Mouse (Mus musculus) brain, embryonic 14.5 days (tissue): Measurements from ENCODE around the gene Endov. TPM values are rescaled to one million over a fixed set of nuclear protein-coding genes. Genes with fewer than 3 reads are reported as not detected.

Experiments used
- DNase-seq: peaks from one replicate; pipeline ENCODE4 v3.0.0-alpha.2; 2011; ENCODE audit warnings: low read depth
- CTCF ChIP-seq: fragments of 200-500 bp; IDR thresholded peaks from 2 replicates; pipeline ENCODE4 v1.5.1; 2012; ENCODE audit warnings: inconsistent platforms, mild to moderate bottlenecking, moderate library complexity, borderline replicate concordance; ENCODE audit not compliant: insufficient read depth, insufficient read length; ENCODE audit errors: extremely low read depth
- POLR2A ChIP-seq: fragments of 200-500 bp; IDR thresholded peaks from 2 replicates; pipeline ENCODE4 v1.6.1; 2012; ENCODE audit warnings: mild to moderate bottlenecking, inconsistent platforms, borderline replicate concordance; ENCODE audit not compliant: poor library complexity, insufficient read depth, insufficient read length, severe bottlenecking; ENCODE audit errors: extremely low read depth
- polyA plus RNA-seq: library from polyadenylated mRNA; depleted of rRNA; stranded (reverse); fragments of >200 nt; gene quantifications from 2 replicates; pipeline ENCODE4 v1.2.3, GENCODE M21; 2012; rRNA removed

Endov gene
- polyA plus RNA-seq = 33.8 and 34.1 TPM in 2 replicates

DNA sequence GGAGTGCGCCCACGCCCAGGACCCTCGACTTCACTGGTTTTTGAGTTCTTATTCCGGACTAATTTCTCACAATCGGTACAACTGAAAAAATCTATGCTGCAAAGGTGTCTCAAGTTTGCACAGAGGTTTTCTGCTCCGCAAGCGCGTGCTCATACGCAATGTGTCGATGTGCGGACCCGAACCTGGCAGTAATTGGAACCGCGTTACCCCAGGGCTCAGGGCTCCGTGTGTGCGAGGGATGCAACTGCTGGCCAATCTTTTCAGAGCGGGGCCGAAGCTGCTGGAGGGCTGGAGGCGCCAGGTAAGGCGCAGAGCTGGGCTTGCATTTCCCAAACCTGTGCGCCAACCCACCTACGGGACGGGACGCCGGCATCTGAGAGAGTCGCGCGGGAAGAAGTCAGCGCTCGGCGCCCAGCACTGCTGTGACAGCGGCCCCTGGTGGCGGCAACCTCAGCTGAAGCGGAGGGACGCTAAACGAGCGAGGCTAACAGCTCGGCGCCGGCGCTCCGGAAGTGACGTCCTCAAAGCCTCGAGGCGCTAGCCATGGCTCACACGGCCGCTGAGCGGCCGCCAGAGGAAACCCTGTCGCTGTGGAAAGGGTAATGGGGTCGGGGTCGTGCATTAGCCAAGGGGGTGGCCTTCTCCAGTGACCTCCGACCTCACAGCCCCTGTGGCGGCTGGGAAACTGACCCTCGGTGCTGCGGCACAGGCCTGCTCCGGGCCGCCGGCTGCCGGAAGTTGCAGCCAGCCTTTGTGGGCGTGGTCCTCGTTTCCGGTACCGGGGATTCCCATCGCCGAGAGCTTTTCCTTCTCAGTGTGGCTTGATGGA lies at the start of gene Endov:
Gene Endov, plus strand, starts transcription at position 487 of the 829 bp plus-strand sequence.
- TF ChIP-seq CTCF (peak; percentile 96), POLR2A (peak; percentile 45; the same call in 1 of the 2 replicates)
- peak; percentile 99 for DNase-seq

DNA sequence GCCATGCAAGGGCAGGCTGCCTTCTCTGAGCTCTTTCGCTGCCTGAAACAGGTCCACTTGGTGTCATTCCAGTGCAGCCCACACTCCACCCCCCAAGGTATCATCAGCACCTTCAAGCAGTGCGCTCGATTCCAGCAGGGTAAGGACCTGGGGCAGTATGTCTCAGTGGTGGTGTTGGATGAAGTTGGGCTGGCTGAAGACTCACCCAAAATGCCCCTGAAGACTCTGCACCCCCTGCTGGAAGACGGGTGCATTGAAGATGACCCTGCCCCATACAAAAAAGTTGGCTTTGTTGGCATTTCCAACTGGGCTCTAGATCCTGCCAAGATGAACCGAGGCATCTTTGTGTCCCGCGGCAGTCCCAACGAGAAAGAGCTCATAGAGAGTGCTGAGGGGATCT lies 48.9 kb upstream of the Endov start:
- no peak for DNase-seq

GRCm38 (mm10) chr11:119443442-119443841 lies 47.7 kb upstream of the Endov start:
- DNase-seq = no peak
- TF ChIP-seq CTCF (no peak), POLR2A (no peak)

More for the DNA sequence above, 48.9 kb upstream of the Endov start:
- TF ChIP-seq POLR2A (no peak), CTCF (no peak)

DNA sequence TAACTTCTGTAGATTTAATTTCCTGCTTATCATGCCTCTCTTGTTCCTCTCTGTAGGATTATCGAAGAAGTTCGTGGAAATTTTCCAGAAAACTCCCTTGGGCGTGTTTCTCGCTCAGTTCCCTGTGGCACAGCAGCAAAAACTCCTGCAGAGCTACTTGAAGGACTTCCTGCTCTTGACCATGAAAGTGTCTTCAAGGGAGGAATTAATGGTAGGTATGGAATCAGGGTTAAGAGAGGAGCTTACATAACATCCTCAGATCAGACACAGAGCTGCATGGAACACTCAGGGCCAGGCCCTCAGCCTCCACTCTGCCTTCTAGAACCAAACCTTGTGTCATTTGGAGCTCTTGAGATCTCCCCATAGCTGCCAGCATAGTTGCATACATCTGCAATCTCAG lies 35.0 kb upstream of the Endov start:
- no peak for TF ChIP-seq POLR2A
- no peak for TF ChIP-seq CTCF
- no peak for DNase-seq

GRCm38 (mm10) chr11:119477876-119478275 lies 13.3 kb upstream of the Endov start:
- no peak for TF ChIP-seq POLR2A
- no peak for TF ChIP-seq CTCF
- no peak for DNase-seq

DNA sequence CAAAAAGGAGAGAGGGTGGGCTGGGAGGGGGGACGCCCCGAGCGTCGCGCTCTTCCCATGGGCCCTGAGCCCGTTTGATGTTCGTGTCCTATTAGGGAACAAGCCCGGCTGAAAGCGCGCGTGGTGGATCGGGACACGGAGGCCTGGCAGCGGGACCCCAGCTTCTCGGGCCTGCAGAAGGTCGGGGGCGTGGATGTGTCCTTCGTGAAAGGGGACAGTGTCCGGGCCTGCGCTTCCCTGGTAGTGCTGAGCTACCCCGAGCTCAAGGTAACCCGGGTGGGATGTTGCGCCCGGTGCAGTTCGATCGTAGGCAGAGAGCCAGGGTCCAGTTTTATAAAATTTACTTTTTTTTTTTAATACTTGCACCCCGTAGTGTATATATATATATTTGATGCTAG lies 542 bp downstream of the Endov start:
- DNase-seq = no peak
- TF ChIP-seq POLR2A = no peak
- no peak for TF ChIP-seq CTCF

GRCm38 (mm10) chr11:119492830-119493229 lies 1.7 kb downstream of the Endov start:
- no peak for TF ChIP-seq POLR2A
- TF ChIP-seq CTCF = no peak
- DNase-seq = no peak

DNA sequence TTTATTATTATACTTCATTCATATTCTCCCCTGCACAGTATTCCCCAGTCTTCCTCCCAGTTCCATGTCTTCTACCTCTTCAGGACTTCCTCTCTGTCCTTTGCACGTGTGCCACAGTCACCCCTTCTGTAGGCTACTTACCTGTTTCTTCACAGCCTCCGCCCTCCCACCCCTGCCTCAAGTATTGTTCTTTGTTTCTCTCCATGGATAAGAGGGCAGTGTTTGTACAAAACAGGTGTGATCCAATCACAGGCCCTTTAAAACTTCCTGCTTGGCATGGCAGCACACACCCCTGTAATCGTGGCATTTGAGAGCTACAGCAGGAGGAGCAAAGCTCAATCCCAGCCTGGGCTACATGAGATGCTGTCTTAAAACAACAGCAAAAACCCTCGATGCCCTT lies 2.4 kb downstream of the Endov start:
- no peak for DNase-seq
- TF ChIP-seq POLR2A (no peak), CTCF (no peak)

DNA sequence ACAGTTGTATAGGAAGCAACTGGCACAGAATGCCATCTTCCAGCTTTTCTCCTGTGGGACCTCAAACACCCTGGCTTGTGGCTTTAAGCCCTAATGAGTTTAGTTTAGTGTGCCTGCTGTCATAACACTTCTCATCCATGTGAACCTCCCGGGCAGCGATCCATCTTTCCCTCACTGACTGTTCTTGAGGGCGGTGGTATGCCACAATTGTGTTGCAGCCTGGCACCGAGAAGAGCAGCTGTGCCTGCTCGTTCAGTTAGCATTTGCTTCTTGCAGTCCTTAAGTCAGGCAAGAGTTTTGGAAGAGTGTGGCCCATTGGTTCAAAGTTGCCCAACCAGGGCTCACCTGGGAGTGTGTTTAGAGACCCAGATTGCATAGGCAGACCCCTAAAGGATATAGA lies 5.0 kb downstream of the Endov start:
- DNase-seq = no peak
- TF ChIP-seq POLR2A (no peak), CTCF (no peak)

GRCm38 (mm10) chr11:119497451-119497850 lies 6.3 kb downstream of the Endov start:
- TF ChIP-seq POLR2A (no peak), CTCF (no peak)
- no peak for DNase-seq

GRCm38 (mm10) chr11:119499297-119499696 lies 8.2 kb downstream of the Endov start:
- no peak for DNase-seq
- TF ChIP-seq CTCF = no peak
- TF ChIP-seq POLR2A = no peak

DNA sequence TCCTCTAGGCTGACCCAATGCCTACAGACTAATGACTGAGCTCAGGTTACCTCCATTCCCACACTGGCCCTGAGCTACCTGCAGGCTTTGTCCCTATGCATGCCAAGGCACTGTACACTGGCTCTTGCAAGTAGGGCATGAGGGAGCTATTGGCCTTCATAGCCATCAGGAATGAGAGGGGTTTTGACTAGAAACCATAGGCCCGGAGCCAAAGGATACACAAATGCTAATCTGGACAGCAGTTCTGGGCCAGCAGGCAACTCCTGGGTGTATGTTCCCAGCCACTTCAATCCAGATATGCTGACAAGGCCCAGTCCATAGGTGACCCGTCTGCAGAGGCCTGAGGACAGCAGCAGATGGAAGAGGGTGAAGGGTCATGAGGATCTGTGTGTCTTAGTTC lies 8.9 kb downstream of the Endov start:
- DNase-seq = no peak
- no peak for TF ChIP-seq POLR2A
- no peak for TF ChIP-seq CTCF
